Mouse (Mus musculus) right cerebral cortex, postnatal 4 days (tissue): ENCODE results near the gene Mllt3.

Source experiments
- DNase-seq: peaks from one replicate; pipeline ENCODE4 v3.0.0-alpha.2; 2022

Gene Mllt3

DNA sequence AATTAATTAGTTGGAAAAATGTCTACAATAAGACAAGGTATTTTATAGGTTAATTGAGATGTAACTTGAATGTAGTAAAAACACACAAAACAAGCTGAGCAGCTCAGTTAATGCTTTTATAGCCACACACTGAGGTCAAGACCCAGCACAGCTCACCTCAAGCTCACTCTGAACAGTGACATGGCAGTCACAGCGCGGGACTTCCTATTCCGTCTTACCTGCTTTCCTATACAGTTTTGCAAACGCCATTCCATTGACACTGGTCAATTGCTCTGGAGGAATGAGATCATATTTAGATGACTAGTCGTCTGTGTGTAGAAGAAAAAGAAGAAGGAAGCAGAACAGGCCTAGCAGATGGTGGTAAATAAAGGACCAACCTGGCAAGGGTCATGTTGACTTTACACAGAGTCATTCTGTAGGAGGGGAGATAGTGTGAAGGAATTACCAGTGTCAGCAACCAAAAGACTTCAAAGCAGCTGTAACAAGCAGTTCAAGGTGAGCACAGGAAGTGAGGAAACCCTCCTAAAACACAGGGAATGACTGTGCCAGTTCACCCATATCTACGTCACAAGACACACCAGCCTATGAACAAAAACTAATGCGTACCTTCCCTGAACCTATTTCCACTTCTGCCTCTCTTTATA, 217.6 kb downstream of the Mllt3 start:
- DNase-seq: no peak

DNA sequence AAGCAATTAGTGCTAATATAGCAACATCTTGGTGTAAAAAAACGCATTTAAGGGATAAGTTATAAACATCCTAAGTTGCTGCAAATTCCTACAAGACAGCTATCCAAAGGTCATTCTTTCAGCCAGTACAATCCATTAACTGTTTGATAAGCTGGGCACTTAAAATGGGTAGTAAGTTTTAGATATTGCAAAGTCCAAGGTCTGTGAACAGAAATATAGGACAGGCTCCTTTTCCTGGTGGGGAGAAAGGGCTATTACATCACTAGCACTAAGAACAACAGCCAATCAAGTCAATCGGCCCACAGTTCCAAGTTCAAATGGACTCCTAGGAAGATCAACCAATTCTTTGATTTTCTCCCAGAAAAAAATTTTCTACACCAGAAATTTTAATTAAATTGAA, 221.3 kb downstream of the Mllt3 start:
- no peak for DNase-seq

DNA sequence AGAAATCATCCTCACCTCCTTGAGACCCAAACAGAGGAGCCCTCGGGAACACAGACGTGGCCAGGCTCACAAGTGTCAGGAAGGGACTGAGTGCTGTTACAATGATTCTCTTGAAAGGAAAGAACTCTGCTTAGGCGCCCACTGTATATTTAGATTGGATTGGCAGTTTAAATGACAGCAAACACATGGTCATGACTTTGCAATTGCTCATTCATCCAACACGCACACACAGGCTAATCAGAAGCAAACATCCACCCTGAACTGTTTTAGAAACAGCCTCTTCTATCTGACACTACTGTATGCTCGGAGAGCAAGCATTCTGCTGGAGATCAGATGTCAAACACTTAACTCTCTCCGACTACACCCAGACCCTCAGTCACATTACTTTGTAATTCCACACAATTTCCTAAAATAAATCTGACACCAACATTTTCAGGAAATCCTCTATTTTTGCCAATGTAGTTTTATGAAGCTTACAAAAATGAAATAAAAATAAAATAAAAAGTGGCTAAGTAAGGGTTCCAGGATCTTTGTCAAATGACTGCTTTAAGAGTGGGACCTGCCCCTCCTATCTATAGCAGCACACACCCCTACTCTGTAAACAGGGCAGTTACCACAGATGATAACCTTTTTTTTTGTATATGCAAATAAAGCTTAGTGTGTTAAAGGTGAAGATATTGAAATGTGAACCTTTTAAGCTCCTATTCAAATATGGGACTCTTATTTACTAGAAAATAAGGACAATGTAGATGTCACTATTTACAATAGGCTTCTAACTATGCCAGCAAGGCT, 226.8 kb downstream of the Mllt3 start:
- no peak for DNase-seq

GRCm38 (mm10) chr4:87804576-87804975, 228.6 kb downstream of the Mllt3 start:
- no peak for DNase-seq

- DNase-seq: no peak
Measured at GRCm38 (mm10) chr4:87803313-87803712, 229.9 kb downstream of the Mllt3 start.

GRCm38 (mm10) chr4:87802140-87802539, 231.0 kb downstream of the Mllt3 start:
- DNase-seq: no peak

GRCm38 (mm10) chr4:87801332-87801731, 231.8 kb downstream of the Mllt3 start:
- DNase-seq: no peak

- no peak for DNase-seq
Measured at GRCm38 (mm10) chr4:87800276-87800675, 232.9 kb downstream of the Mllt3 start.

GRCm38 (mm10) chr4:87799418-87799817, 233.7 kb downstream of the Mllt3 start:
- no peak for DNase-seq

DNA sequence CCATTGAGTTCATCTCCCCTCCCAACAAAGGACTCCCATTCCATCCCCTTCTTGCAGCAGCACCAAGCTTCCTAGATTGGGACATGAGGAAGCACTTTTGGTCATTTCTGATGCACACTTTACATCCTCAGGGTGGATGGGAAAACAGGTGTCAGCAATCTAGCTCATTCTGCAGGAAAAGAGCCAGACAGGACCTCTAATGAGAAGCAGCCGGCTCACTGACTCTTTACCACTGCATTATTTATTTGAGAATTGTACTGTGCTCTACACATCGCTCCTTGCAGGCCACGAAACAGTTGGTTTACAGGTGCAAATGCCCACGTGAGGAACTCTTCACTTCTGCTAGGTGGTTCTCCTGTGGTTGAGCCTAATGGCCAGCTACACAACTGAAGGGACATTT, 237.9 kb downstream of the Mllt3 start:
- DNase-seq: no peak

GRCm38 (mm10) chr4:87794216-87794615, 238.9 kb downstream of the Mllt3 start:
- no peak for DNase-seq

DNA sequence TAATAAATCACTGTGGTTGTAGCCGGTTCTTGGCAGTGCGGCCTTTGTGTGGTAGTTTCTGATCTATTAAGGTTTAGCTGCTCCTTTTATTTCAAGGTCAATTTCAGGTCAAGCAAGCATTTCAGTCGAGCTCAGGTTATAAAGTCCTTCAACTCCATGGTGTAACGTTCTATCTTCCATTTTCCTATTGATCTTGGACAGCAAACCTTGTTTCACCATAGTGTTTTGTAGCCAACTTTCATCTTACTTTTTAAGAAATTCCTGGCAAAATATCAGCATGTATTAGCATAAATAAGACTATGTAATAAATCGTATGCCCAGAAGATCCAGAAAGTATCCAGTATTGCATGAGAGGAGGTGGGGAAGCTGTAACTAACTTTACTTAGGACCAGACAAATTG, 240.7 kb downstream of the Mllt3 start:
- no peak for DNase-seq

GRCm38 (mm10) chr4:87789446-87789845, 243.7 kb downstream of the Mllt3 start:
- no peak for DNase-seq

GRCm38 (mm10) chr4:87788691-87789090, 244.5 kb downstream of the Mllt3 start:
- DNase-seq: peak; percentile 56

GRCm38 (mm10) chr4:87785132-87786074, 247.8 kb downstream of the Mllt3 start:
- peak; percentile 33 for DNase-seq

DNA sequence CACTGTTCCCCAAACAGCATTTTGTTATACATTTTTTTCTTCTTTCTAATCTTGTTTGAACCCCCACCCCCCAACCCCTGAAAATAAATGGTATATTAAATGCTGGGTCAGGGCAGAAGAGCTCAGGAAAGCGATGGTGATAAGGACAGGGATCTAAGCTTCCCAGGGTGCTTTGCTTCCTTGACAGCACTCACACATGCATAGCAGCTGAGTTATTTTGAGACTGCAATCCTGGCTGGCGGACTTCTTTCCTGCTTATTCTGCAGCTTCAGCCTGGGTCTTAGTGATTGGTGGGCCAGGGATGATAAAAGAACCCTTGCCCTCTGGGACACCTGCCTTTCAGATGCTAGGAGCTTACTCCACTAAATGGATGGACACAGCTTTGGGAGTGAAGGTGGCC, 249.4 kb downstream of the Mllt3 start:
- no peak for DNase-seq

DNA sequence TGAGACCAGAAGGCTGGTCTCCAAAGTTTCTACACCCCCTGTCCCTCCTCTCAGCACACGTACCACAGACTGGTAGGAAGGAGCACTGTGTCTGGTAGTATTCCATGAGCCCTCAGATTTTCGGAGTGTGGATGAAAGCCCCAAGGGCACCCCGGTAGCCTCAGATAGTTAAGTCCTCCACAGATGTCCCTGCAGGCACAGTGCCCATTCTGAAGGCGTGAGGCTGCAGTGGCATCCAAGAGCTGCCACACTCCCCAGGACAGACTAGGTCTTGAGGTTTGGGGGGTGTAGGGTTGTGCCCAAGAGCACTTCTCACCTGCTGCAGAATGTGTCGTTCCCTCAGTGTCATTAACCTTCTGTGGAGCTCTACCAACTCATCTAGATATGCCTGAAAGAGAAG, 251.2 kb downstream of the Mllt3 start:
- DNase-seq: no peak

- no peak for DNase-seq
Measured at GRCm38 (mm10) chr4:87775721-87776120, 257.4 kb downstream of the Mllt3 start.

DNA sequence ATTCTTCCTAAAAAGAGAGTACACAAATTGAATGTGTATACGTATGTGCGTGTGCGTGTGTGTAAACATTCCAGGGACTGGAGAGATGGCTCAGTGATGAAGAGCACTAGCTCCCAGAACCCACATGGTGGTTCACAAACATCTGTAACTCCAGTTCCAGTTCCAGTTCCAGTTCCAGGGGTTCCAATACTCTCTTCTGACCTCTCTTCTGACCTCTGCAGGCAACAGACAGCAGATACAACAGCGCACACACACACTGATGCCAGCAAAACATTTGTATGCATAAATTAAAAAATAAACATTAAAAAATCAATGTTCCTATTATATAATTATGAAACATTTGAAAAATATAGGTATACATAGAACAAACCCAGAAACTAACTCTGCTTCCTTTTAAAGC, 258.6 kb downstream of the Mllt3 start:
- DNase-seq: no peak

DNA sequence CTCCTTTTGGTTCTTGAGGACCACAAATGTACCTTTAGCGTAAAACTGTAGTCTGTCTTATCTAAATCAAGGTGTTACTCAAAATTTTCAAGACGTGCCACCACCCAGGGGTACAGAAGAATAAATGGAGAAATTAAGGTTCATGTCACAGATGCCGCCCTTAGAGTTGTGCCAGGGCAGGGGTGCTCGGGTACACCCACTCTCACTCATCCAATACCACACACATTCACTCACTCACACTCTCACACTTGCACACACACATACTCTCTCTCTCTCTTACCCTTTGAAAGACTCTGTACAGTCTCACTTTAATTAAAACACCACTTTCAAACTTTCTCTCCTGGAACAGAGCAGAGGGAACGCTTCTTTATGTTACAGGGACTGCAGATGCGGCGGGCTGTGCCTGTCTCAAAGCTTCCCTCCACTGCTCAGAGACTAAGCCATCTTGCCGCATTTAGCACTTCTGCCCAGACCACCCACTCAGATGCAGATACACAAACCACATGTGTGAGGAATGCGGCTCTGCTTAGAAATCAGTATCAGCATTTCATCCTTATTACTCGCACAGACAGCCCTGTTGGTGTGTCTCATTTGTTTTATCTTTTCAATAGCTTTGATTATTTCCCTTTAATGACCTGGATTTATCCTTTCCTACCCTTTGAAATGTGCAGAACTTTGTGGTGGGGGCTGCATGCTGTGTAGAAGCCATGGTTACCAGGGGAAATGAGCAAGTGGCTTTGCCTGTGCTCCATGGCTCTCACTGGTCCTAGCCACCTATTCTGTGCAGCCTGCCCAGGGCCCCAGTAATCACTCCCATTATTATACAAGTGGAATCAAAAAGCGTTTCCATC, 265.2 kb downstream of the Mllt3 start:
- no peak for DNase-seq

DNA sequence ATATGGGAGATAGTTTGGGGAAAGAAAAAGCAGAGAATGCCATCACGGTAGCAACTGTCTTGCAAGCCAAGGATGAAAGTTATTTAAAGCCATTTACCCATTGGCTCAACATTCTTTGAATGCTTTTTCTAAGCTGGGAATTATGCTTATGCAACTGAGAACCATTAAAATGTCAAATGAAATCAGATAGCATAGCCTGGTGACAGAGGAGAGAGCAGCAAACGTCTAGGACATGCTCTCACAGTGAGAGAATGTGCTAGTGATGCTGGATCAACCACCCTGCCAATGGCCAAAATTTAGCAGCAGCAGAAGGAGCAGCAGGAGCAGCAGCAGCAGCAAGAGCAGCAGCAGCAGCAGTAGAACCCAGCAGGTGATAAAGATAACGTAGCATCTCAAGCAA, 267.4 kb downstream of the Mllt3 start:
- no peak for DNase-seq

DNA sequence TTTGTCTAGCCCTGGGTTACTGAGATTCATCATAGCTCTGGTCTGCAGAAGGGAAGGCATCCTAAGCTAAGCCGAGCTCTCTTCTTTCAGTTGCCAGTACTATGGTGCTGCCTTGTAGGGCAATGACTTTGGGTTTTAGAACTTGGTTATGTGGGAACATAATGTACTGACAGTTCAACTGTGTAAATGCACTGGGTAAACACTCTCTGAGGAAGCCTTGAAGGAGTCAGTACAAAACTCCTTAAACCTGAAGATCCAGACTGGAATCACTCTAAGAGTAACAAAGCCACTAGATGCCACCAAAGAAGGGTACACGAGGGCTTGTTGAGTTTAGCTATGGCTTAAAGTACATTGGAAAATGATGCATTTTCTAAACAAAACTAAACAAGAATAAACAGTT, 272.1 kb downstream of the Mllt3 start:
- DNase-seq: no peak

- no peak for DNase-seq
Measured at GRCm38 (mm10) chr4:87760297-87760696, 272.9 kb downstream of the Mllt3 start.
